Mouse (Mus musculus): Measurements from ENCODE around the gene Mthfsd. TPM values are rescaled to one million over a fixed set of nuclear protein-coding genes. Genes with fewer than 3 reads are reported as not detected.

The Mthfsd gene
- 17.3 TPM for total RNA-seq (2023)

GRCm38 (mm10) chr8:121107668-121108656, at the start of gene Mthfsd:
Gene Mthfsd, minus strand, starts transcription at chr8:121108392.

GRCm38 (mm10) chr8:121127756-121128375, 19.7 kb upstream of the Mthfsd start, which contains the start of gene Foxl1:
Gene Foxl1, plus strand, starts transcription at chr8:121127940.

GRCm38 (mm10) chr8:121115948-121116347, 7.8 kb upstream of the Mthfsd start, which contains the start of gene Foxc2:
Gene Foxc2, plus strand, starts transcription at chr8:121116171.

GRCm38 (mm10) chr8:121084210-121084951, 23.8 kb downstream of the Mthfsd start, which contains the start of gene Foxf1:
Gene Foxf1, plus strand, starts transcription at chr8:121084386.

Other genes starting within 250 kb of the Mthfsd start
- gene Foxf1, start 24.0 kb downstream of the Mthfsd start, total RNA-seq (2023): not detected
- not detected for gene Foxc2, start 7.8 kb upstream of the Mthfsd start, total RNA-seq (2023)
- gene Foxl1, start 19.5 kb upstream of the Mthfsd start, total RNA-seq (2023): not detected

Measured in CD4-positive naive resting alpha-beta T cell, adult 76 days (primary cell).